Comparison of ENCODE assay signal across 9 mouse cellular contexts in the genomic region with DNA sequence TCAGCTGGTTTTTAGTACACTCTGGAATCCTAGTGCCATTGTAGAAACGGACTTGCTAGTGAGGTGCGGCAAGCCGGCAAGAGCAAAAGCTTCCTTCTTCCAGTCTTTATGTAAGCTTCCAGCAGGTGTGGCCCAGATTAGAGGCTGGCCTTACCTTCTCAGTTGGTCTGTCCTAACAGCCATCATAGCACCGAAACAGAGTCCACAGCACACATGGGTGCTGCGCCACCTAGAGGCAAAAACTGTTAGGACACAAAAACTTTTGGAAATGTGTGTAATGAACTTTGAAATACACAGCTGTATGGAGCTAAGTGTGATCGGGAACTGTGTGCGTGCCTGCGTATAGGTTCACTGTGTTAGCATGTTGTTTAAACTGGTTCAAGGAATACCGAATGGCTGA. TPM values are rescaled to one million over a fixed set of nuclear protein-coding genes. Genes with fewer than 3 reads are reported as not detected.
DNase-seq lines count a peak whose midpoint lies in the region; ATAC-seq and TF ChIP-seq lines count a peak whose summit lies in the region.
"Not testable (repeated sequence)": the region's sequence is repeated elsewhere in the genome, so short reads cannot be mapped to it uniquely, and the experiment has no call there.
"Had no signal": no experiment of that assay in that cellular context is flagged by ENCODE, and none has a peak within 500 bp of the region (broad histone marks: within the 10 kb centered on the region; RNA-seq: fewer than 3 reads in every experiment).

A gene (minus strand): TSS at position 84 of the 400 bp plus-strand sequence.

- not testable (repeated sequence) for H3K27ac ChIP-seq in hindbrain, embryonic 10.5 days
- H3K27ac ChIP-seq in stomach, embryonic 15.5 days, result peak within 1 kb of the TSS; percentile 71; the same call in 1 of the 2 replicates

- not testable (repeated sequence) for TF ChIP-seq POLR2A in lung, adult 2 months (IDR thresholded peaks at IDR 0.05; ENCODE audit: borderline replicate concordance, extremely low read depth, low read depth, low read length)

- TF ChIP-seq CTCF in lung, adult 2 months (IDR thresholded peaks at IDR 0.05; ENCODE audit: insufficient read depth, low read length), result 0 out of 2 replicates have a peak, but pooled peaks have one; percentile 22

- DNase-seq in 3134 (ENCODE audit: extremely low read depth, insufficient read length, low spot score), result peak; percentile 60
- DNase-seq in NIH3T3 (ENCODE audit: low read depth), result peak; percentile 86
- DNase-seq in c-Kit-positive CD71-positive TER-119-negative erythroid progenitor cells, embryonic 14.5 days (ENCODE audit: low read depth), result peak; percentile 4
- peak; percentile 18 for DNase-seq in hindbrain, embryonic 10.5 days (ENCODE audit: low spot score)
- peak; percentile 71 for DNase-seq in large intestine, adult 2 months (ENCODE audit: low read depth, low spot score)
- not testable (repeated sequence) for DNase-seq in lung, adult 2 months

- H3K4me1 ChIP-seq in hindbrain, embryonic 10.5 days (replicated peaks); lung, adult 2 months (ENCODE audit: control insufficient read depth, insufficient read depth, low read length); stomach, embryonic 15.5 days: not testable (repeated sequence)

- 0 out of 2 replicates have a peak within 1 kb of the TSS, but pooled peaks have one; percentile 9 for H3K4me2 ChIP-seq in stomach, embryonic 15.5 days

- not testable (repeated sequence) for H3K9me3 ChIP-seq in hindbrain, embryonic 10.5 days; stomach, embryonic 15.5 days

- WGBS in hindbrain, embryonic 10.5 days, result 63% methylated on average over 9 of the region's 9 CpGs
- WGBS in large intestine, adult 2 months, result 27% methylated on average over 9 of the region's 9 CpGs
- 57% methylated on average over 9 of the region's 9 CpGs for WGBS in lung, adult 2 months
- 52% methylated on average over 9 of the region's 9 CpGs for WGBS in stomach, embryonic 15.5 days

- H3K9ac ChIP-seq in stomach, embryonic 15.5 days, result not testable (repeated sequence)

- not testable (repeated sequence) for H3K4me3 ChIP-seq in hindbrain, embryonic 10.5 days; lung, adult 2 months (replicated peaks; ENCODE audit: extremely low read depth, low read depth, low read length); stomach, embryonic 15.5 days (replicated peaks)

- not testable (repeated sequence) for H3K36me3 ChIP-seq in hindbrain, embryonic 10.5 days; stomach, embryonic 15.5 days

- not testable (repeated sequence) for H3K27me3 ChIP-seq in hindbrain, embryonic 10.5 days (ENCODE audit: insufficient read depth, poor library complexity, severe bottlenecking); stomach, embryonic 15.5 days (replicated peaks)

- peak; percentile 42; the same call in 1 of the 2 replicates for ATAC-seq in frontal cortex, adult (ENCODE audit: low TSS enrichment)
- 0 out of 2 replicates have a peak, but pooled peaks have one; percentile 33 for ATAC-seq in stomach, embryonic 15.5 days (ENCODE audit: insufficient read depth, low FRiP score, low read depth)

RNA-seq across cellular contexts. Expression of the gene that starts here (rescaled TPM):
- not detected in 2 replicates for polyA plus RNA-seq in hindbrain, embryonic 10.5 days (2016; fragmentation: Nextera tagmentation; extraction: Ambion mirVana)
- polyA plus RNA-seq in large intestine, adult 2 months (2012; rRNA removed), result 43.7 and 83.1 TPM in 2 replicates
- polyA plus RNA-seq in lung, adult 2 months (2012; rRNA removed), result 0.31 and 0.38 TPM in 2 replicates
- 4.6 and 4.9 TPM in 2 replicates for polyA plus RNA-seq in stomach, embryonic 15.5 days (2015; fragmentation: Nextera tagmentation; extraction: Ambion mirVana)
- polyA plus RNA-seq: midbrain, embryonic 13.5 days had no signal

Comparison
In these comparisons a context has a peak if more than half of its experiments do, and no peak if none do; other contexts are left out.
1. Peak in DNase-seq in hindbrain, embryonic 10.5 days; RNA of the gene not detected or under 1 TPM.